Mouse (Mus musculus): ENCODE results near the gene Uevld. TPM values are rescaled to one million over a fixed set of nuclear protein-coding genes. Genes with fewer than 3 reads are reported as not detected.
A peak's percentile ranks its signal among the peaks of the same experiment; 100 is the strongest.
"Not testable (repeated sequence)": the region's sequence is repeated elsewhere in the genome, so short reads cannot be mapped to it uniquely, and the experiment has no call there.

Uevld gene
- polyA plus RNA-seq, 1 experiment from 2014 or later = 7.1 TPM

DNA sequence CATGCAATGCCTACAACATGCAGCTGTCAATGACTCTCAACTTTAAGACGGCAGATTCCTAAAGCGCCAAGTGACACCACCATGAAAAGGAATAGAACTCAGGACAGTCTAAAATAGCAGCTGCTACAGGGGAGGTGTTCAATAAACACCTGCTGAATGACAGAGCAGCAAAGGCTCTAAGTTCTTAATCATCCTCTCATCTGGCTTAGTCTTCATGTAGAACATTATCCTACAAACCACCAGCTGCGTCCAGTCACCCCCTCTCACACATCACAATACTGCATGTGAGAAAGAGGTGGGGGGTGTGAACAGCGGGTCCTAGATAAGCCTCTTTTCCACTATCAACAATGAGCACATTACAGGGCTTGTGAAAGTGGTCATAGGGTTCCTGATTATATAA is 38.7 kb upstream of the Uevld start:
- peak; percentile 90 for ATAC-seq
- Histone ChIP-seq H3K27me3 (replicated peaks) (no peaks in the 10 kb centered on the region), H3K9ac (0 out of 2 replicates have a peak overlapping the region, but pooled peaks have one; percentile 18), H3K4me3 (no peak overlapping the region), H3K36me3 (peaks cover 77% of the 10 kb centered on the region), H3K9me3 (replicated peaks) (no peaks in the 10 kb centered on the region), H3K27ac (peak overlapping the region; percentile 86), H3K4me1 (peaks cover 79% of the 10 kb centered on the region), H3K4me2 (peak overlapping the region; percentile 53)
- WGBS (ENCODE audit: insufficient replicate concordance) = 38% methylated on average over 4 of the region's 4 CpGs

DNA sequence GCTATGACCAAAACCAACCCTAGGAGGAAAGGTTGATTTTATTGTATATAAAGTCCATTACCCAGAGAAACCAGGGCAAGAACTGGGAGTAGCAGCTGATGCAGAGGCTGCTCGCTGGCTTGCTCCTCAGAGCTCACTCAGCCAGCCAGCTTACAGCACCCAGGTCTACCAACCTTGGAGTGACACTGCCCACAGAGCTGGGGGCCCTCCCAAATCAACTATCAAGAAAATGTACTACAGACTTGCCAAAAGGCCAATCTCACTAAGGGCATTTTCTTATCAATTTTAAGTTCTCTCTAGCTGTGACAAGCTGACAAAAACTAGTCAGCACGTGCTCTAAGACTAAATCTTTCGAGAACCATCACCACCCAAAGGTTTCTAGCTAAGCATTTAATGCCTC is 37.2 kb upstream of the Uevld start:
- peak; percentile 64; the same call in 1 of the 2 replicates for ATAC-seq
- peaks cover 91% of the 10 kb centered on the region for H3K36me3 ChIP-seq
- H3K9me3 ChIP-seq (replicated peaks) = no peaks in the 10 kb centered on the region
- peaks cover 66% of the 10 kb centered on the region for H3K4me1 ChIP-seq
- WGBS (ENCODE audit: insufficient replicate concordance) = 33% methylated on average over 3 of the region's 3 CpGs
- no peaks in the 10 kb centered on the region for H3K27me3 ChIP-seq (replicated peaks)
- no peak overlapping the region for H3K9ac ChIP-seq
- peak overlapping the region; percentile 86 for H3K27ac ChIP-seq
- H3K4me3 ChIP-seq = no peak overlapping the region
- H3K4me2 ChIP-seq = peak overlapping the region; percentile 28

DNA sequence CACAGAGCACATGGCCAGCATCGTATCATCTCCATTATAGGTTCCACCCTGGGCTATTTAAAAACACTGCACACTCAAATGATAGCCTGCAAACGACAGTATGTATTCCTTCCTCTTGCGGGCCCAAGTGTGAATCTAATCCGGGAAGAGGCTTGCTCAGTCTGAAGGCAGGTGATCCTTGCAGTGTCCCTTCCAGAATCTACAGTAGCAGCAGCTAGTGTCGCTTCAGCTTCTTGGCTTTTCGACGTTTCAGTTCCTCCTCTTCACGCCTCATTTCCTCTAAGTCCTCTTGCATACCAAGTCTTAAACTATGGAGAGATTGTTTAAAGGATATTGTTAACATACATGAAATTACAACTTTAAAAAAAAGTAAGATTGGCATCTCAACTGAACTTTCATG is 34.8 kb upstream of the Uevld start:
- H3K4me3 ChIP-seq = no peak overlapping the region
- no peaks in the 10 kb centered on the region for H3K27me3 ChIP-seq (replicated peaks)
- H3K9ac ChIP-seq = no peak overlapping the region
- no peaks in the 10 kb centered on the region for H3K9me3 ChIP-seq (replicated peaks)
- H3K4me1 ChIP-seq = peaks cover 58% of the 10 kb centered on the region
- ATAC-seq = no peak
- 80% methylated on average over 8 of the region's 8 CpGs for WGBS (ENCODE audit: insufficient replicate concordance)
- H3K27ac ChIP-seq = no peak overlapping the region
- peaks cover 77% of the 10 kb centered on the region for H3K36me3 ChIP-seq
- no peak overlapping the region for H3K4me2 ChIP-seq

DNA sequence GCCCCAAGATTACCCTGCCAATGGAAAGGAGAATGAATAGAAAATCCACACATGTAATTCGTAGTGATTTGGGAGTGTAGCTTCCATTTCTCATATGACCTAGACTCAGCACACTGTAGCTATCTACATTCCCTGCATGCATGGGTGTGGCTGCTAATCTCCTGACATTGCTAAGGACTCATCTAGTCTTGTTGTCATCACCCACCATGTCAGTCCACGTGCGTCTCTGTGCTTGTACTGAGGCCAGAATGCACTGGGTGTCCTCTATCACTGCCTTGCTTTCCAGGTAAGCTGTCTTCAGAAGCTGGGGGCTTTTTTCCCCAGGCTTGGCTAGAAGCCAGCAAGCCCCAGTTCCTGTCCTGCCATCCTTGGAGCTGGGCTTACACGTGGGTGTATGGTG is 31.1 kb upstream of the Uevld start:
- ATAC-seq = peak; percentile 91
- H3K9ac ChIP-seq; H3K27me3 ChIP-seq (replicated peaks); H3K4me3 ChIP-seq; H3K9me3 ChIP-seq (replicated peaks): not testable (repeated sequence)
- peaks cover 31% of the 10 kb centered on the region for H3K4me1 ChIP-seq
- WGBS (ENCODE audit: insufficient replicate concordance) = 39% methylated on average over 4 of the region's 4 CpGs
- 0 out of 2 replicates have a peak overlapping the region, but pooled peaks have one; percentile 19 for H3K4me2 ChIP-seq
- peaks cover 40% of the 10 kb centered on the region for H3K36me3 ChIP-seq
- peak overlapping the region; percentile 45; the same call in 1 of the 2 replicates for H3K27ac ChIP-seq

DNA sequence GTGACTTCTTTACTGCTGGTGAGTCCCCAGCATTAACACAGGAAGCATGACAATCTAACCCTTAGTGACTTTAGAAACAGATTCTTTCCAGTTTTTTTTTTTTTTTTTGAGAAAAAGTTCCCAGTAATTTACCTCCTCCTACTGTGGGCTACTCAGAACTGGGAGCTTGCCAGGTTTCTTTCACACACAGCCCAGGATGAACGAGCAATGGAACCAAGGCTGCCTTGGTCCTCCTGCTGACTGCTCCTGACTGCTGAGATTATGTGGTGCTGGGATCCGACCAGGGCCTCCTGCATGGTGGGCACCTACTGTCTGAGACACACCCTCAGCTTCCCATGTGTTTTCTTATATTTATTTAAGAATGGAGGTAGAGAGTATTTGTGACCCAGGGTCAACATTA is 28.7 kb upstream of the Uevld start:
- H3K4me1 ChIP-seq = peaks cover 26% of the 10 kb centered on the region
- no peak overlapping the region for H3K4me2 ChIP-seq
- H3K9ac ChIP-seq = no peak overlapping the region
- H3K27me3 ChIP-seq (replicated peaks) = peaks cover 10% of the 10 kb centered on the region; the same call in 1 of the 2 replicates
- H3K4me3 ChIP-seq = no peak overlapping the region
- WGBS (ENCODE audit: insufficient replicate concordance) = 60% methylated on average over 2 of the region's 2 CpGs
- no peak for ATAC-seq
- H3K9me3 ChIP-seq (replicated peaks) = no peaks in the 10 kb centered on the region
- H3K27ac ChIP-seq = no peak overlapping the region
- peaks cover 18% of the 10 kb centered on the region for H3K36me3 ChIP-seq

DNA sequence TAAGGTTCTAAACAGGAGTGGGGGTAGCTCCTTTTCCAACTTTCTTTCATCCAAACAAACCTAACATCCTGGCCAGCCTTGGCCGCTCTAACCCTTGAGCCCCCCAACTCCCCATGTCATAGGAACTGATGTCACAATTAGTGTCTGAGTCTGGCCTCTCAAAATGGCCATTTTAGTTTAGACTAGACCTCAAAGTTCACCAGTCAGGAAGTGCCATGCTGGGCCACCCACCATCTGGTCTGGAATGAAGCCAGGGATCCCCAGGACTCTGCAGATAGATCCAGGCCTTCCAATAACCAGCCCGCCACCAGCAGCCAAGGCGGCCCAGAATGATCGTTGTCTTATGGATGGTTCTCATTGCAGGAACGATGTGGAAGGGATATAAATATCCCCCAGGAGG is 28.3 kb upstream of the Uevld start:
- H3K27ac ChIP-seq = 0 out of 2 replicates have a peak overlapping the region, but pooled peaks have one; percentile 25
- WGBS (ENCODE audit: insufficient replicate concordance) = 71% methylated on average over 5 of the region's 5 CpGs

DNA sequence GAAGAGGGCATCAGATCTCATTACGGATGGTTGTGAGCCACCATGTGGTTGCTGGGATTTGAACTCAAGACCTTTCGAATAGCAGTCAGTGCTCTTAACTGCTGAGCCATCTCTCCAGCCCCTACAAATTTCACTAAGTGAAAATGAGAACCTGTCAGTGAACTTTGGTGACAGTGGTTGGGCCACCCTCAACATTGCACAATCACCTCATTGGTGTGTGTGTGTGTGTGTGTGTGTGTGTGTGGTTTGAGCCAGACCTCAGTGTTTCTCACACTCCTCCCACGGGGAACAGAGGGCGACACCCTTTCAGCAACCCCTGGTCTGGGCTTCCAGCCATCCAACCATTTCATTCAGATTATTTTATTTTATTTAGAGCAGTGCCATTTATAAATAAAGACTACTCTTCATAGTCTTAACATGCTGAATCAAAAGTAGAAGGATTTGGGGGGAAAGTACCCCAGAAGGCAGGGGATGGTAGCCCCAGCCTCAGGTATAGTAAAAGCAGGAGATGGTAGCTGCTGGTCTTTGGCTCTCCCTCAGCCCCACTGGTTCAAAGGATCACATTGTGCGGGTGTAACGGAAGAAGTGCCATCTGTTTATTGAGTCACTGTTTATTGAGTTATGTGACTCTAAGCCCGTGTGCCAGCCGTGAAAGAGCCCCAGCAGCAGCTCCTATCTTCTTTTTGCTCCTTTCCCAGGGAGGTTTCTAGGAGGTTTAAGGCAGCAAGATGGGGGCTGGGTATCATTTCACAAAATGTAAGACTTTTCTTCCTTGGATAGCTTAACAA is 27.6 kb upstream of the Uevld start:
- H3K4me1 ChIP-seq = peaks cover 26% of the 10 kb centered on the region
- H3K36me3 ChIP-seq = peaks cover 6% of the 10 kb centered on the region
- H3K27me3 ChIP-seq (replicated peaks) = peaks cover 10% of the 10 kb centered on the region; the same call in 1 of the 2 replicates
- no peak overlapping the region for H3K27ac ChIP-seq
- H3K9me3 ChIP-seq (replicated peaks) = no peaks in the 10 kb centered on the region
- no peak for ATAC-seq
- no peak overlapping the region for H3K9ac ChIP-seq
- no peak overlapping the region for H3K4me2 ChIP-seq
- 56% methylated on average over 8 of the region's 8 CpGs for WGBS (ENCODE audit: insufficient replicate concordance)
- H3K4me3 ChIP-seq = no peak overlapping the region

More for the DNA sequence above, 28.3 kb upstream of the Uevld start:
- H3K9me3 ChIP-seq (replicated peaks) = no peaks in the 10 kb centered on the region
- peaks cover 10% of the 10 kb centered on the region; the same call in 1 of the 2 replicates for H3K27me3 ChIP-seq (replicated peaks)
- no peak overlapping the region for H3K4me2 ChIP-seq
- ATAC-seq = no peak
- H3K9ac ChIP-seq = no peak overlapping the region
- peaks cover 13% of the 10 kb centered on the region for H3K36me3 ChIP-seq
- no peak overlapping the region for H3K4me3 ChIP-seq
- H3K4me1 ChIP-seq = peaks cover 26% of the 10 kb centered on the region

DNA sequence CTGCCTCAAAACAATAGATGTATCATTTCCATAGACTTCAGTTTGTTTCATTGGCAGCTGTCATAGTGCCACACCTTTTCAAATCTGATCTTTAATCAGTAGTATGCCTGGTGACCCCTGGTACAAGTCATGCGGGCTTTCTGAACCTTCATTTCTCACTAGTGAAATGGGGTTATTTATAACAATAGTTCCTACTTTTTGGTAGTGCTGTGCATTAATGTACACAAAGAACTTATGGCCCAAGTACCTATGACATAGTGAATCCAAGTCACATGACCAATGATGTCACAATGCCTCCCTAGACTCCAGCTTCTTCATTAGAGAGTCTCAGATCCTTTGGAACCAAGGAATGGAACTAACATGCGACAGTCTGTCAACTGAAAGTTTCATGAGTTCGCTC is 25.0 kb upstream of the Uevld start, which contains the start of gene Gm9999:
Gene Gm9999, plus strand, starts transcription at position 301 of the 400 bp plus-strand sequence.
- peaks cover 10% of the 10 kb centered on the region for H3K4me1 ChIP-seq
- no peak within 1 kb of the TSS for H3K4me3 ChIP-seq
- H3K27me3 ChIP-seq (replicated peaks) = peaks cover 10% of the 10 kb centered on the region; the same call in 1 of the 2 replicates
- H3K4me2 ChIP-seq = no peak within 1 kb of the TSS
- no peaks in the 10 kb centered on the region for H3K9me3 ChIP-seq (replicated peaks)
- ATAC-seq = no peak
- no peak within 1 kb of the TSS for H3K9ac ChIP-seq
- no peaks in the 10 kb centered on the region for H3K36me3 ChIP-seq
- H3K27ac ChIP-seq = no peak within 1 kb of the TSS
- WGBS (ENCODE audit: insufficient replicate concordance) = 65% methylated on average over 3 of the region's 3 CpGs

DNA sequence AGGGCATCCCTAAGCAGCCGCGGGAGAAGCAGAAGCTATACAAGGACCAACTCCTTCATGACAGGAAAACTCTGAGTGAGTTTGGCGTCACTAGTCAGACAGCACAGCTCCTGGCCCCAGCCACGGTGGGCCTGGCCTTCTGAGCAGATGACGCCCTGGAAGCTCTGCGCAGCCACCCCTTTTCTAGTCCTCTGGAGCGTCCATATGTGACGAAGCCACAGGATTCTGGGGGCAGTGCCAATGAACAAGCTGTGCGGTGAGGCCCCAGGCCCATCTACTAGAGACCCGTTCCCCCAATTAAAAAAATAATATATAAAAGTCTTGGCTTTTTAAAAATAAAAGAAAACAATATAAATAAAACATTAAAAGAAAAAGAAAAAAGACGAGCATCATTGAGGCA is 17.1 kb upstream of the Uevld start:
- H3K9me3 ChIP-seq (replicated peaks) = no peaks in the 10 kb centered on the region
- peaks cover 12% of the 10 kb centered on the region for H3K4me1 ChIP-seq
- H3K27me3 ChIP-seq (replicated peaks) = no peaks in the 10 kb centered on the region
- H3K27ac ChIP-seq = no peak overlapping the region
- H3K4me2 ChIP-seq = no peak overlapping the region
- no peaks in the 10 kb centered on the region for H3K36me3 ChIP-seq
- no peak overlapping the region for H3K9ac ChIP-seq
- no peak for ATAC-seq
- no peak overlapping the region for H3K4me3 ChIP-seq
- 80% methylated on average over 11 of the region's 11 CpGs for WGBS (ENCODE audit: insufficient replicate concordance)

DNA sequence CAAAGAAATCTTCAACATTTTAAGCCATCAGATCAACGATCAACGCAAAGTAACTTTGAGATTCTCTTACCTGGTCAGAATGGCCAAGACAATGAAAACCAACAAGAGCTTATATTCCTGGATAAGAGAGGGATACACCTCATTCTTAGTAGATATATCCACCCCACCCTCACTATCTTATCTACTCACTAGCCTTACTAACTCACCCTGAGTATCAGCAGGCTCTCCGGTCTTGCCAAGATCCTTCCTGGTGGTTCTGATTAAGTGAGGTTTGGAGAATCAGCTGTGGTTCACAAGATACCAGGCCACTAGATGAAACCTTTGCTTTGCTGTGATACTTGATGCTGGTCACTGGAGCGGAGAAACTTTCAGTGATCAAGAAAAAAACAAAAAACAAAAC is 16.3 kb upstream of the Uevld start:
- WGBS (ENCODE audit: insufficient replicate concordance) = 66% methylated on average over 4 of the region's 4 CpGs
- peak; percentile 54; the same call in 1 of the 2 replicates for ATAC-seq

DNA sequence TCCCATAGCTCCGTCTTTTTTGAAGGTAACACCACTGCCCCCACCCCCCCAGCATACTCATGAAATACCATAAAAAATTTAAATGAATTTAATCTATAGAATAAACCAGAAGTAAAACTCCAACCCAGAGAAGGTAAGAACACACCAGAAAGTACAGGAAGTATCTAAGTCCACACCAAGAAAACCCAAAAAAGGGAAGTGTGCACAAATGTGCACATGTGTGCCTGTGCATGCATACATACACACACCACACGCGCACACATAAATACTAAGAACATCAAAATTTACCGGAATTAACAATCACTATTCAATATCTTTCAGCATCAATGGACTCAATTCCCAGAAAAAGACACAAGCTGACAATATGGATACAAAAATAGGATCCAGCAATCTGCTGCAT is 11.6 kb upstream of the Uevld start:
- WGBS (ENCODE audit: insufficient replicate concordance) = 83% methylated on average over 4 of the region's 4 CpGs
- Histone ChIP-seq H3K9ac (no peak overlapping the region), H3K4me1 (peaks cover 12% of the 10 kb centered on the region), H3K4me2 (no peak overlapping the region), H3K36me3 (no peaks in the 10 kb centered on the region), H3K27me3 (replicated peaks) (no peaks in the 10 kb centered on the region), H3K9me3 (replicated peaks) (no peaks in the 10 kb centered on the region), H3K27ac (no peak overlapping the region), H3K4me3 (no peak overlapping the region)
- no peak for ATAC-seq

More for the DNA sequence above, 16.3 kb upstream of the Uevld start:
- Histone ChIP-seq H3K27ac (no peak overlapping the region), H3K27me3 (replicated peaks) (no peaks in the 10 kb centered on the region), H3K4me1 (peaks cover 12% of the 10 kb centered on the region), H3K36me3 (no peaks in the 10 kb centered on the region), H3K4me2 (no peak overlapping the region), H3K9ac (no peak overlapping the region), H3K4me3 (no peak overlapping the region), H3K9me3 (replicated peaks) (no peaks in the 10 kb centered on the region)

DNA sequence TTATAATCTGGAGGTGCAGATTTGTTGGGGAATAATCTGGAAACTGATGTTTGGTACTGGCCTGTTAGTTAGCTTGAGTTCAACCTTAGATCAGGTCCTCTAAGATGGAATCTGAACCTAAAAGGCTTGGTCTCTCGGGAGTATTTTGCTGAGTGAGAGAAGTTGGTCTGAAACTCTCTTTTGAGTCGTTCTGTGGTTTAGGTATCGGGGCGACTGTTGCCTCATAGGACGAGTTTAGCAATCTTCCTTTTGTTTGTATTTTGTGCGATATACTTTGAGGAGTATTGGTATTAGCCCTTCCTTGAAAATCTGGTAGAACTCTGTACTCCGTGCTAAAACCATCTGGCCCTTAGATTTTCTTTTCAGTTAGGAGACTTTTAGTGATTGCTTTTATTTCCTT is 5.7 kb upstream of the Uevld start:
- no peak overlapping the region for H3K4me2 ChIP-seq
- H3K4me3 ChIP-seq = no peak overlapping the region
- no peak for ATAC-seq
- WGBS (ENCODE audit: insufficient replicate concordance) = 62% methylated on average over 7 of the region's 7 CpGs
- peaks cover 16% of the 10 kb centered on the region for H3K4me1 ChIP-seq
- H3K27ac ChIP-seq = no peak overlapping the region
- no peaks in the 10 kb centered on the region for H3K36me3 ChIP-seq
- peaks cover 16% of the 10 kb centered on the region for H3K27me3 ChIP-seq (replicated peaks)
- no peak overlapping the region for H3K9ac ChIP-seq
- H3K9me3 ChIP-seq (replicated peaks) = no peaks in the 10 kb centered on the region
